In genomic region chrX:161977236-161977841, GRCm38 (mm10) we compare ENCODE assay signal across 24 mouse cellular contexts.
A peak's percentile ranks its signal among the peaks of the same experiment; 100 is the strongest.
DNase-seq lines count a peak whose midpoint lies in the region; ATAC-seq lines count a peak whose summit lies in the region.
"Had no signal": no experiment of that assay in that cellular context is flagged by ENCODE, and none has a peak within 500 bp of the region (broad histone marks: within the 10 kb centered on the region; RNA-seq: fewer than 3 reads in every experiment).

No protein-coding gene starts in this region.

- no peaks in the 10 kb centered on the region for H3K36me3 ChIP-seq in forebrain, embryonic 14.5 days (ENCODE audit: control insufficient read depth, insufficient read depth, low read length)
- H3K36me3 ChIP-seq: embryonic facial prominence, embryonic 15.5 days; forebrain, embryonic 15.5 days; hindbrain, embryonic 10.5 days; limb, embryonic 12.5 days; neural tube, embryonic 12.5 days had no signal

- H3K4me1 ChIP-seq in forebrain, embryonic 14.5 days (ENCODE audit: control insufficient read depth, insufficient read depth, low read length), result no peaks in the 10 kb centered on the region
- H3K4me1 ChIP-seq: embryonic facial prominence, embryonic 15.5 days; forebrain, embryonic 15.5 days; neural tube, embryonic 12.5 days had no signal

- DNase-seq in heart, adult 11 months, result peak; percentile 63
- DNase-seq in heart, postnatal 10 days, result no peak
- peak; percentile 14 to 41 for DNase-seq in left cerebral cortex, adult 18-20 months (ENCODE audit: low spot score in 2 of 2)
- no peak for DNase-seq in left cerebral cortex, postnatal 14 days (ENCODE audit: low spot score in 2 of 2)
- DNase-seq in kidney, adult 9 months, result peak; percentile 69
- DNase-seq in kidney, postnatal 36 days, result peak; percentile 22 to 50
- no peak for DNase-seq in forebrain, embryonic 14.5 days (ENCODE audit: low spot score)
- DNase-seq in retina, embryonic 14.5 days (ENCODE audit: low spot score), result no peak
- DNase-seq: adrenal gland, postnatal 14 days; cerebellum, adult 9-11 months; gastrocnemius, postnatal 25 days; lung, adult 18-20 months; lung, postnatal 10 days; spleen, adult 18-20 months had no signal

- no peak overlapping the region for H3K4me2 ChIP-seq in forebrain, embryonic 14.5 days (ENCODE audit: low read length)
- H3K4me2 ChIP-seq: embryonic facial prominence, embryonic 15.5 days; forebrain, embryonic 15.5 days; limb, embryonic 12.5 days; liver, embryonic 11.5 days; midbrain, embryonic 11.5 days; neural tube, embryonic 12.5 days had no signal

- no peak overlapping the region for H3K27ac ChIP-seq in forebrain, embryonic 14.5 days (ENCODE audit: low read depth, low read length)
- H3K27ac ChIP-seq: embryonic facial prominence, embryonic 15.5 days; forebrain, embryonic 15.5 days; hindbrain, embryonic 10.5 days; hindbrain, postnatal 0 days; layer of hippocampus, adult 2 months; limb, embryonic 12.5 days; neural tube, embryonic 12.5 days had no signal

- no peak overlapping the region for H3K9ac ChIP-seq in forebrain, embryonic 14.5 days (ENCODE audit: low read length)
- H3K9ac ChIP-seq: embryonic facial prominence, embryonic 15.5 days; forebrain, embryonic 15.5 days; limb, embryonic 12.5 days; neural tube, embryonic 12.5 days had no signal

- H3K9me3 ChIP-seq in forebrain, embryonic 14.5 days (replicated peaks; ENCODE audit: control insufficient read depth, low read length), result no peaks in the 10 kb centered on the region
- H3K9me3 ChIP-seq: embryonic facial prominence, embryonic 15.5 days; forebrain, embryonic 15.5 days; hindbrain, embryonic 10.5 days; limb, embryonic 12.5 days; neural tube, embryonic 12.5 days had no signal

- H3K27me3 ChIP-seq in forebrain, embryonic 14.5 days (replicated peaks; ENCODE audit: control insufficient read depth, insufficient read depth, low read length), result 0 out of 2 replicates have a peak, but pooled peaks cover 4% of the 10 kb centered on the region
- H3K27me3 ChIP-seq: forebrain, embryonic 15.5 days had no signal

- intact Hi-C loops in heart, postnatal 10 days (cut with DNase I), result no loop called here
- intact Hi-C loops in left cerebral cortex, postnatal 14 days (cut with DNase I), result no loop called here

- ATAC-seq in forebrain, embryonic 14.5 days, result no peak
- ATAC-seq: forebrain, embryonic 15.5 days; hindbrain, postnatal 0 days; intestine, embryonic 16.5 days had no signal

- WGBS in forebrain, embryonic 14.5 days, result 73% methylated on average over 4 of the region's 4 CpGs

- no peak overlapping the region for H3K4me3 ChIP-seq in forebrain, embryonic 14.5 days (ENCODE audit: low read depth, low read length)
- H3K4me3 ChIP-seq: embryonic facial prominence, embryonic 15.5 days; forebrain, embryonic 15.5 days; hindbrain, embryonic 10.5 days; layer of hippocampus, adult 2 months; limb, embryonic 12.5 days; neural tube, embryonic 12.5 days had no signal

Comparison
In these comparisons a context has a peak if more than half of its experiments do, and no peak if none do; other contexts are left out.
1. DNase-seq: peak in heart, adult 11 months (single experiment), left cerebral cortex, adult 18-20 months (2 of 2), kidney, adult 9 months (single experiment) and kidney, postnatal 36 days (2 of 2); none in heart, postnatal 10 days (0 of 2), left cerebral cortex, postnatal 14 days (0 of 2), forebrain, embryonic 14.5 days (single experiment) and retina, embryonic 14.5 days (single experiment).